Mouse (Mus musculus) myocyte (in vitro differentiated cells): Measurements from ENCODE around the gene Coro7. TPM values are rescaled to one million over a fixed set of nuclear protein-coding genes. Genes with fewer than 3 reads are reported as not detected.

Experiments
- H3K27me3 ChIP-seq: one replicate; pipeline ENCODE4 v1.6.1; 2011; ENCODE audit not compliant: control insufficient read depth, insufficient read depth, insufficient read length
- H3K36me3 ChIP-seq: one replicate; pipeline ENCODE4 v1.6.1; 2011; ENCODE audit not compliant: control insufficient read depth, insufficient read depth
- H3K4me2 ChIP-seq: one replicate; pipeline ENCODE4 v1.6.1; 2011; ENCODE audit warnings: low read depth, control low read depth
- H3K4me3 ChIP-seq: one replicate; pipeline ENCODE4 v1.5.1; 2011; ENCODE audit warnings: mild to moderate bottlenecking, control low read depth, moderate library complexity
- H3K79me2 ChIP-seq: one replicate; pipeline ENCODE4 v1.6.1; 2011; ENCODE audit not compliant: control insufficient read depth, insufficient read depth
- H3ac ChIP-seq: one replicate; pipeline ENCODE4 v1.6.1; 2011; ENCODE audit not compliant: control insufficient read depth, insufficient read length
- CEBPB ChIP-seq: IDR thresholded peaks from 2 replicates; pipeline ENCODE4 v1.6.1; 2011; ENCODE audit warnings: mild to moderate bottlenecking, moderate library complexity; ENCODE audit not compliant: poor library complexity, insufficient read depth, severe bottlenecking
- E2F4 ChIP-seq: IDR thresholded peaks from one replicate; pipeline ENCODE4 v1.6.1; 2011; ENCODE audit warnings: mild to moderate bottlenecking, control low read depth, moderate library complexity; ENCODE audit not compliant: insufficient read depth
- MAX ChIP-seq: IDR thresholded peaks from one replicate; pipeline ENCODE4 v1.6.1; 2011; ENCODE audit warnings: low read depth, mild to moderate bottlenecking, control low read depth
- MYOD1 ChIP-seq, 3 experiments: IDR thresholded peaks; one replicate each; pipeline ENCODE4 v1.6.1; 2011; ENCODE audit warnings: control low read depth in 2 of 3, low read depth in 2 of 3, mild to moderate bottlenecking in 2 of 3, moderate library complexity in 1 of 3; ENCODE audit not compliant: insufficient read length in 2 of 3, control insufficient read depth in 1 of 3
- MYOG ChIP-seq, 3 experiments: IDR thresholded peaks; one replicate each; pipeline ENCODE4 v1.6.1; 2011; ENCODE audit warnings: control low read depth in 2 of 3, low read depth in 2 of 3, mild to moderate bottlenecking in 2 of 3; ENCODE audit not compliant: insufficient read length in 2 of 3, control insufficient read depth in 1 of 3, insufficient read depth in 1 of 3
- POLR2A ChIP-seq: IDR thresholded peaks from one replicate; pipeline ENCODE4 v1.6.1; 2011; ENCODE audit warnings: low read depth, mild to moderate bottlenecking, control low read depth, moderate library complexity; ENCODE audit not compliant: insufficient read length
- POLR2AphosphoS2 ChIP-seq: IDR thresholded peaks from one replicate; pipeline ENCODE4 v1.6.1; 2011; ENCODE audit warnings: low read depth, control low read depth; ENCODE audit not compliant: insufficient read length
- REST ChIP-seq: IDR thresholded peaks from one replicate; pipeline ENCODE4 v1.6.1; 2011; ENCODE audit warnings: mild to moderate bottlenecking, control low read depth, moderate library complexity; ENCODE audit not compliant: insufficient read depth, insufficient read length
- SRF ChIP-seq: IDR thresholded peaks from one replicate; pipeline ENCODE4 v1.6.1; 2011; ENCODE audit warnings: low read depth; ENCODE audit not compliant: control insufficient read depth, insufficient read length
- TCF12 ChIP-seq: IDR thresholded peaks from one replicate; pipeline ENCODE4 v1.6.1; 2011; ENCODE audit warnings: mild to moderate bottlenecking, control low read depth; ENCODE audit not compliant: poor library complexity, insufficient read depth, severe bottlenecking
- TCF3 ChIP-seq: IDR thresholded peaks from one replicate; pipeline ENCODE4 v1.6.1; 2011; ENCODE audit warnings: low read depth, control low read depth; ENCODE audit not compliant: insufficient read length
- USF1 ChIP-seq: IDR thresholded peaks from one replicate; pipeline ENCODE4 v1.6.1; 2011; ENCODE audit warnings: low read depth, mild to moderate bottlenecking, control low read depth, moderate library complexity
- polyA plus RNA-seq: library from polyadenylated mRNA; unstranded; fragments of >200 nt; fragmentation: generic; extraction: Trizol; gene quantifications from one replicate; pipeline ENCODE4 v1.2.1, GENCODE M21; 2012; ENCODE audit warnings: missing spikeins

Gene Coro7
- polyA plus RNA-seq, 1 experiment, result 15.2 TPM

DNA sequence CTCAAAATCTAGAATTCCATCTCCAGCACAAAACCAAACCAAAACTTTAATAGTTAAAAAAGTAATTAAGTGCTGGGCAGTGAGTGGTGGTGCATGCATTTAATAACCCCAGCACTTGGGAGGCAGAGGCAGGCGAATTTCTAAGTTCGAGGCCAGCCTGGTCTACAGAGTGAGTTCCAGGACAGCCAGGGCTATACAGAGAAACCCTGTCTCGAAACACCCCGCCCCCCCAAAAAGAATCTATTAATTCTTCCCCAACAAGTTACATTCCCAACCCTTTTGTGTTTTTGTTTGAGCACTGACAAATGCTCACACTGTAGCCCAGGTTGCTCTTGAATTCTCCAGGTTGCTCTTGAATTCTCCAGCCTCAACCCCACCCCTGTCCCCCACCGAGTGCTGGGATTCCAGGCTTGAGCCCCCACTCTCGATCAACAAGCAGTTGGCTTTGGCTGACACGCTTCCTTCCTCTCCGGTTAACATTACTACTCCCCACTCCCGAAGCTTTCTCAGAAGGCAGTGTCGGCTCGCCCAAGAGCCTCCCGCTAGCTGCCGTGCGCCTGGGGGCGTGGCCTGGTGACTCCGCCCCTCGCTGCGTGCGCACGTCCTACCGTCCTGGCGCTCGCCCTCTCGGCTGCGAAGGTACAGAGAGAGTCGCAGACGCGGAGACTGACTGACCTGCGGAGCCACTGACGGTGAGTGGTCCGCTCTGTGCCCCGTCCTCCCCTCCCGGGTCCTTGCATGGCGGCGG is 46.4 kb upstream of the Coro7 start, which contains the start of gene Hmox2:
Hmox2 (plus strand) TSS at position 582 of the 748 bp plus-strand sequence.
- Histone ChIP-seq H3ac (peak within 1 kb of the TSS; percentile 43), H3K4me2 (peak within 1 kb of the TSS; percentile 99), H3K36me3 (no peaks in the 10 kb centered on the region), H3K4me3 (peak within 1 kb of the TSS; percentile 74), H3K79me2 (peaks cover 39% of the 10 kb centered on the region), H3K27me3 (no peaks in the 10 kb centered on the region)
- TF ChIP-seq POLR2AphosphoS2 (peak; percentile 98), POLR2A (peak; percentile 97), CEBPB (no peak)

DNA sequence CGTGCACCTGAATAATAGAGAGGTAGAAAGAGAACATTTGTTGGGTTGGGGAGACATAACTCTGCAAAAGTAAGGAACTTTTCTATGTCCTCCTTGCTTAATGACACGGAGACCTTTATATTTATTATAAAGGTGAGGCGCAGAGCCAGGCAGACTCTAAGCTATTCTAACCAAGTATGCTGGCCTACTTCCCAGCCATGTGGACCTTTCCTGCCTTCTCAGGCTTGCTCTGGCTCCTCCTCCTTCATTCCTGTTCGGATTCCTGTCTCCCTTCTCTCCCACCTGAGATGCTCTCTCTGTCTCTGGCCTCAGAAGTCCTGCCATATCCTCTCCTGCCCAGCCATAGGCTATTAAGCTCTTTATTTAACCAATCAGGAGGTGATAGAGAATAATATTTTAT is 45.7 kb upstream of the Coro7 start:
- H3K36me3 ChIP-seq, result no peaks in the 10 kb centered on the region
- no peak overlapping the region for H3K4me2 ChIP-seq
- TF ChIP-seq E2F4 (no peak), MAX (no peak), MYOD1 (IDR thresholded peaks at IDR 0.05; ENCODE audit: control insufficient read depth in 1 of 3, insufficient read length in 2 of 3, low read depth in 2 of 3) (no peak), MYOG (IDR thresholded peaks at IDR 0.05; ENCODE audit: control insufficient read depth in 1 of 3, insufficient read depth in 1 of 3, insufficient read length in 2 of 3, low read depth in 2 of 3) (no peak), POLR2AphosphoS2 (no peak), SRF (no peak), TCF3 (no peak), TCF12 (no peak), USF1 (no peak), REST (no peak), POLR2A (no peak), CEBPB (no peak)
- H3K79me2 ChIP-seq, result peaks cover 35% of the 10 kb centered on the region
- no peaks in the 10 kb centered on the region for H3K27me3 ChIP-seq
- H3ac ChIP-seq, result no peak overlapping the region
- peak overlapping the region; percentile 74 for H3K4me3 ChIP-seq

DNA sequence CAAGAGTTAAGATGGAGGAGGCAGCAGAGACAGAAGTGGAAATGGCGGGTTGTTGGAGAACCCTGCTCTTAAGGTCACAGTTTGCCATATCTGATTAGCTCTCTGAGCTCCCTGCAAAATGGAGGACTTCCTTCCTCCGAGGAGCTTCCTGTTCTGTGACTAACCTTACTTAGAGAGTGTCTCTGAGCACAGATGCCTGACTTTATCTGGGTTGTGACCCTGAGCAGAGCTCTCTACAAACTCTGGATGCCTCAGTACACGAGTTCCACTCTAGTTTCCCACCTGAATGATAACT is 43.3 kb upstream of the Coro7 start:
- TF ChIP-seq REST (no peak), MAX (no peak), TCF3 (no peak), POLR2AphosphoS2 (no peak), MYOD1 (IDR thresholded peaks at IDR 0.05; ENCODE audit: control insufficient read depth in 1 of 3, insufficient read length in 2 of 3, low read depth in 2 of 3) (no peak), SRF (no peak), CEBPB (no peak), POLR2A (no peak), TCF12 (no peak), MYOG (IDR thresholded peaks at IDR 0.05; ENCODE audit: control insufficient read depth in 1 of 3, insufficient read depth in 1 of 3, insufficient read length in 2 of 3, low read depth in 2 of 3) (no peak), USF1 (no peak), E2F4 (no peak)
- Histone ChIP-seq H3K79me2 (peaks cover 12% of the 10 kb centered on the region), H3K36me3 (no peaks in the 10 kb centered on the region), H3ac (no peak overlapping the region), H3K4me3 (no peak overlapping the region), H3K27me3 (no peaks in the 10 kb centered on the region), H3K4me2 (peak overlapping the region; percentile 75)

DNA sequence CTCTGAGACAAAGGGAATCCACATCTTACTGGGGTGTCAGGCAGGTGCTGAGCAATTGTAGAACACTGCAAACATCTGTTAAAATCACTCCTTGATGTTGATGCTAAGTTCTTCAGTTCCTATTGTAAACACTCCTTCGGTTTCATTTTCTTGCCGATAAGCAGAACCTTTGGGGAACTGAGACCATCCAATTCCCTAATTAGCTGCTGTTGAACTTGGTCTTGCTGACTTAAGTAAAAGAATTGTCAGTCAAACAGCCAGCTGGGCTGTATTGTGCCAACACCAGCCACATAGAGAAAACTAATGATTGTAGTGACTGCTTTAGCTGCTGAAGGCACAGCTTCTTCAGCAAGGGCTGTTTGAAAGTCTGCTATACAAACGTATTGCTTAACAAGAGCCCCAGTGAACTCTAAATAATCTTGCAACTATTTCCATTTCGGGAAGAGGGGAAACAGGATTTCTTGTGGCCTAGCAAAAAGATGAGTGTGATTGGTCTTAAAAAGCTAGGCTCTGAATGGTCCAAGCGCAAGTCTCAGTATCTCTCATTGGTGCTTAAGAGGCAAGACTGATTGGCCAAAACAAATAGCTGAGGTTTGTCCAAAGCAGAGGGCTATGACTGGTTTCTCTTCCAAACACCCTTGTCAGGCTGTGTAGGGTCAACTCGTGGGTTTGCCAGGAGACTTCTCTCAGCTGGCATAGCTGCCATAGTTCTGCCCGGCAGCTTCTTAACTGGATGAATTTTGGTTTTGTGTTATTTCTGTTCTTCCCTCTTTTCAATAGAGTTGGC is 42.7 kb upstream of the Coro7 start:
- Histone ChIP-seq H3K4me3 (no peak overlapping the region), H3K27me3 (no peaks in the 10 kb centered on the region), H3K79me2 (peaks cover 8% of the 10 kb centered on the region), H3K36me3 (no peaks in the 10 kb centered on the region), H3ac (no peak overlapping the region), H3K4me2 (peak overlapping the region; percentile 75)
- no peak for TF ChIP-seq SRF
- TF ChIP-seq REST, result no peak
- no peak for TF ChIP-seq POLR2AphosphoS2
- TF ChIP-seq POLR2A, result no peak
- TF ChIP-seq MYOG (IDR thresholded peaks at IDR 0.05; ENCODE audit: control insufficient read depth in 1 of 3, insufficient read depth in 1 of 3, insufficient read length in 2 of 3, low read depth in 2 of 3), result no peak
- no peak for TF ChIP-seq USF1
- TF ChIP-seq TCF12, result no peak
- no peak for TF ChIP-seq MYOD1 (IDR thresholded peaks at IDR 0.05; ENCODE audit: control insufficient read depth in 1 of 3, insufficient read length in 2 of 3, low read depth in 2 of 3)
- no peak for TF ChIP-seq TCF3
- TF ChIP-seq CEBPB, result no peak
- TF ChIP-seq E2F4, result no peak
- no peak for TF ChIP-seq MAX
